Mouse (Mus musculus) monocyte, adult 2 months (primary cell): Measurements from ENCODE around the gene Vdac1.
"Not testable (repeated sequence)": the region's sequence is repeated elsewhere in the genome, so short reads cannot be mapped to it uniquely, and the experiment has no call there.

Experiments
- DNase-seq, 2 experiments: peaks; one replicate each; pipeline ENCODE4 v3.0.0; 2022; ENCODE audit warnings: low spot score in 2 of 2, low read depth in 1 of 2

Gene Vdac1

DNA sequence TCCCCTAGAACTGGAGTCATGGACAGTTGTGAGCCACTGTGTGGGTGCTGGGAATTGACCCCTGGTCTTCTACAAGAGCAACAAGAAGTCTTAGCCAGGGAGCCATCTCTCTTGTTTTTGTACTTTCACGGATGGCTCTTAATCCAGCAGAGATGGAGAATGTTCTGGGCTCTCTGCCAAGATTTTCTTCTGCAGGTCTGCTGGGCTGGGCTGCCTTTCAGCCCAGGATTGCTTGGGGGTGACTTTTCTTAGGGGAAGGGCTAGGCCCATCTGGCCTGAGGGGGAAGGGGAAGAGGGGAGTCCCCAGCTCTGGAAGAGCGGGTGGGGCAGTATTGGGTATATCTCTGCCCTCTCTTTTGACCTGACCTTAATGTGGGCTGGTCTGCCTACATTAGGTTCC lies 9.9 kb downstream of the Vdac1 start:
- no peak for DNase-seq

DNA sequence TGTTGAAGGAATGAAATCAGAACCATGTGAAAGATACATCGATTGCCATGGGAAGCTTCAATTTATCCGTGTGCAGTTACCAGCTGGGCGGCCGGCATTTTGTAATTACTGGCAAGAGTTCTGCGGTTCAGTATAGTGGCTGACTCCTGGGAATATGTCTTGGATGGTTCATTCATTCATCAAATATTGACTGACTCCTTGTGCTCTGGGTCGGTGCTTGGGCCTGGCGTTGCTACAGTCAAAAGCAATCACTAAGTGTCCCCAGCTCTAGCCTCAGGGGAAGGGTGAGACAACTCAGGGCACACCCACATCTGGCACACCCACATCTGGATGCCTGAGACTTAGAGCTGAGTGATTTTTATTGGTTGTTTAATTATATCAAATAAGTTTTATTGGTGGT lies 13.2 kb downstream of the Vdac1 start:
- DNase-seq = no peak

DNA sequence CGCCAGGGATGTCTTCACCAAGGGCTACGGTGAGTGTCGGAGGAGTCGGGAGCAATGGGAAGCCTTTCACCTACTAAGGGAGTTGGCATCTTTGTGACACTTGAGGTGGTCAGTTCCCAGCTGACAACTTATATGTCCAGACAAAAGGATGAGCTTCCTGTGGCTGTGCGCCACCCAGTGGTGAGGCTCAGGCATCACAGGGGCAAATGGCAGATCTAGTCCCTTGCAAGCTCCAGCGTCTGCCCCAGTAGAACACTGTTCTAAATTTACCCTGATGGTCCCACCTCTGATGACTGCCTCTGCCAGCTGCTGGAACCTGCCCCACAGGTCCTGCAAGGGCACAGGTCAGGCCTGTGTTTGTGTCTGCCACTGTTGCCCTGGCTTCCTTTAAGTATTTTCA lies 13.7 kb downstream of the Vdac1 start:
- peak in 1 of 2 experiments; percentile 31 for DNase-seq

DNA sequence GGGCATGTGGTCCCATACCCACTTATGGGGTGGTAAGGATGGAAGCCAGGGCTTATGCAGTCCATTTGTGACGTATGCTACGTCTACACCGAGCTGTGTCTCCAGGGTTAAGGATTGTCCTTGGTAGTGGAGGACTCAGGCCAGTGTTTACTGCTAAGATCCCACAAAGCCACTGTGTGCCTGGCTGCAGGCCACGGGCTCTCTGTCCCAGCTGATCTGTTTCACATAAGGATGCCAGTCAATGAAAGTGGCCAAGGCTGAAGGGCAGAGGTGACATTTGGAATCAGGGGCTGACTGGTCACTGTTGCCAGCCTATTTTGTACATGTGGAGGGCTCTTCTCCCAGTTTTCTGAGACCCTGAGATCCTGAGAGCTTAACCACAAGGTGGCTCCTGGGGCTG lies 16.9 kb downstream of the Vdac1 start:
- no peak for DNase-seq

DNA sequence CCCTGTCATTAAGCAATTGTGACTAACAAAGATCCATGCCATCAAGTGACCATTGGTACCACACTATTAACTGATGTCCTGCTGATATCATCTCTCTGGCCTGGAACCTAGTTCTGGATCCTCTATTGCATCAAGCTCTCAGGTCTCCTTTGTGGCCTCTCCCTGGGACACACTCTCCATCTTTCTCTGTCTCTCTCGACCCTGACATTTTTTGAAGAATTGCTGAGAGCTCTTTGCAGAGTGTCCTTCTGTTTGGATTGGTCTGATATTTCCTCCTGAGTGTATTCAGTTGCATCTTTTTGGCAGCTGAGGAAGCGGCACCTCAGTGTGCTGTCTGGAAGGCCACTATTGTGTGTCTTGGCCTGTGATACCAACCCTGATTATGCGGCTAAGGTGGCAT lies 18.6 kb downstream of the Vdac1 start:
- no peak for DNase-seq

DNA sequence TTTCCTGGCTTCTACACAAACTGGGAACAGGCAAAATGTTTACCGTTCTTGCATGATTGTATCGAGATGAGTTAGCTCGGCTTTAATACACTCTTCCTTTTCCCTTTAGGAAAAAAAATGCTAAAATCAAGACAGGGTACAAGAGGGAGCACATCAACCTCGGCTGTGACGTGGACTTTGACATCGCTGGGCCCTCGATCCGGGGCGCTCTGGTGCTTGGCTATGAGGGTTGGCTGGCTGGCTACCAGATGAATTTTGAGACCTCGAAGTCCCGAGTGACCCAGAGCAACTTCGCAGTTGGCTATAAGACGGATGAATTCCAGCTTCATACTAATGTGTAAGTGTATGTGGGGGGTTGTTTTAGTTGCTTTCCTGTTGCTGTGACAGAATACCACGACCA lies 23.1 kb downstream of the Vdac1 start:
- DNase-seq = no peak

DNA sequence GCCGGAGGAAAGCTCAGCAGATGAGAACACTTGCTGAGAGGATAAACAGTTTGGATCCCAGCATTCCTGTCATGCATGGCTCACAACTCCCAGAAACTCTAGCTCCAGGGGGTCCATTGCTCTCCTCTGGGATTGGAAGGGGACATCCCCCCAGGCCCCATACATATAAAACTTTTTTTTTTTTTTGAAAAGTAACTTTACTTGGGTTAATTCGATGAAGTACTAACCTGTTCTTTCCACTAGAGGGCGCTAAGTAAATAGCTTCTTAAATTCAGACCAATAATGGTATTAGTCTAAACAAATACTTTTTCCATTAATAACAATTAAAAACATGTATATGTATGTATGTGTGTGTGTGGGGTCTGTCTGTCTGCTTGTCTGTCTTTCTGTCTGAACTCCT lies 24.0 kb downstream of the Vdac1 start:
- DNase-seq = no peak

DNA sequence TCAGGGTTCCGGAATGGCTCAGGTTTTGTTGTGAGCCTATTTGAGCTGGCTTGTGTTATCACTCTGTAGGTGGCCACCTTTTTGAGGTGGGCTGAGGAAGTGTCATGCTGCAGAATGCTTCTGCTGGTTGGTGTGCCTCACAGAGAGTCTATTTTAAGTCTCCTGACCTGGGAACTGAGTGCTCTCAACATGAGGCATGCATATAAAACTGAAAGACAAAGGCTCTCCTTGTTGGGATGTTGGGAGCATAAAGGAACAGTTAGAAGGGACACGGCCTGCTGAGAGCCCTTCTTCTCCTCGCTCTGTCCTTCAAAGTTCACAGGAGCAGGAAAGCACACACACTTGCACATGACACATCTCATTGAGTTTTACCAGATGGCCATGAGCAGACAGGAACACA lies 26.2 kb downstream of the Vdac1 start:
- DNase-seq = no peak

DNA sequence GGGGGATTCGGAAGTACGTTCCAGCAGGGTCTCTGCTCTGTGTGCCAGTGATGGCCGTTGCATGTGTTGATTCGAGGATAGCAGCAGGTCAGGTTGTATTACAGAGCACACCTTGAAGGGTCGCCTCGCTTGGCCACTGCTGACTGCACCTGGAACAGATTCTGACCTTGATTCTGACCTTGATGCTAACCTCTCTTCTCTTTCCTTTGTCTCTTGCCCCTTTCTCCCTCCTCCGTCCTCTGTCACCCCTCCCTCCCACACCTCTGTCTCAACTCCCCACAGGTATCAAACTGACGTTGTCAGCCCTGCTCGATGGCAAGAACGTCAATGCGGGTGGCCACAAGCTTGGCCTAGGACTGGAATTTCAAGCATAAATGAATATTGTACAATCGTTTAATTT lies 27.5 kb downstream of the Vdac1 start:
- no peak for DNase-seq

DNA sequence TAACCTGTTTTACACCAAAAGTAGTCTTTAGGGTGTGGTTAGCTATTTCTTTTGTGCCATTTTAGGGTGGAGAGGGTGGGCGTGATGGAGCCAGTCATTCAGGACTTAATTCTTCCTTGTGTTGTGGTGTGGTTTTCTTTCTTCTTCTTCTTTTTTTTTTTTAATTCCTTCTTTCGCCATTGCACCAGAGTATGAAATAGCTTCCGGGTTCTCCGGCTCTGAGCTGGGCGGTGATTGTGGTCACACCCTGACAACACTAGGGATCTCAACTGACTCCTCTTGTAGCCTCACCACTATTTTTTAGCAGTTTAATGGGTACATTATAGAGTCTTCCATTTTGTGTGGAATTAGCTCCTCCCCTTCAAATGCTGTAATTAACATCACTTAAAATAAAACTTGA lies 28.3 kb downstream of the Vdac1 start:
- DNase-seq = not testable (repeated sequence)

DNA sequence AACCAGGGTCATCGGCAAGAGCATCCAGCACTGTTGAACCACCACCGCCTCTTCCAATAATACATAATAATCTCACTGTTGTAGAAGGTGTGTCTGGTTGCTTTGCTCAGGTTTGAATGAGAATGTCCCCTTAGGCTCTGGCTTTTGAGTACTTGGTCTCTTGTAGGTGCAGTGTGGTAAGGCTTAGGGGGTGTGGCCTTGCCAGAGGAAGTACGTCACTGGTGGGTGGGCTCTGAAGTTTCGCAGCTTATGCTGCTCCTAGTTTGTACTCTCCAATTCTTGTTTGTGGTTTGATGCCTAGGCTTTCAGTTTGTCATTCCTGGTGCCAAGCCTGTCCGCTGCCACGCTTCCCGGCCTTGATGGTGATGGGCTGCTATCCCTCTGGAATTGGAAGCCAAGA lies 29.3 kb downstream of the Vdac1 start:
- no peak for DNase-seq

DNA sequence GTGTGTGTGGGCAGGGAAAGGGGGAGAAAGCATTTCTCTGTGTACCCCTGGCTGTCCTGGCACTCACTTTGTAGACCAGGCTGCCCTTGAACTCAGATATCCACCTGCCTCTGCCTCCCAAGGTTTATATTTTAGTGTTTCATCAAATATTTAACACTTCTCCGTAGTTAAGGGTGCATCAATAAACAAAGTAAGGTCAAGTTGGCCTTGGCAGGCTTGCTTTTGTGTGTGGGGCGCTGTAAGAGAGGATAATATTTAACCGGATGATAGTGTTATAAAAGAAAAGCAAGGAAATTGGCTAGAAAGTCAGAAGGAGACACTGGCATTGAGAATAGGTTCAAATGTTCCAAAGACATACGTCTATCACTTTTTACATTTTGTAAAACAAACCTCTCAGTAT lies 33.8 kb downstream of the Vdac1 start:
- DNase-seq = no peak

DNA sequence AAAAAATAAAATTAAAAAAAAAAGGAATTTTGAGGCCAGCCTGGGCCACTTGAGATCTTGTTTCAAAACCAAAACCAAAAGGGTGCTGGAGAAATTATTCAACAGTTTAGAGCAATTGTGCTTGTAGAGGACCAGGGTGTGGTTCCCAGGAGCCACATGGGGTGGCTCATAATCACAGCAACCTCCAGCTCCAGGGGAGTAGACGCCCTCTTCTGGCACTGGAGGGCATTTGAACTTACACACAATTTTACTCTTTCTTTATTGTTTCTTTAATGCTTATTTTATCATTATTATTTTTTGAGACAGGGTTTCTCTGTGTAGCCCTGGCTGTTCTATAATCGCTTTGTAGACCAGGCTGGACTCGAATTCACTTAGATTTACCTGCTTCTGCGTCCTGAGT lies 34.7 kb downstream of the Vdac1 start:
- no peak for DNase-seq

DNA sequence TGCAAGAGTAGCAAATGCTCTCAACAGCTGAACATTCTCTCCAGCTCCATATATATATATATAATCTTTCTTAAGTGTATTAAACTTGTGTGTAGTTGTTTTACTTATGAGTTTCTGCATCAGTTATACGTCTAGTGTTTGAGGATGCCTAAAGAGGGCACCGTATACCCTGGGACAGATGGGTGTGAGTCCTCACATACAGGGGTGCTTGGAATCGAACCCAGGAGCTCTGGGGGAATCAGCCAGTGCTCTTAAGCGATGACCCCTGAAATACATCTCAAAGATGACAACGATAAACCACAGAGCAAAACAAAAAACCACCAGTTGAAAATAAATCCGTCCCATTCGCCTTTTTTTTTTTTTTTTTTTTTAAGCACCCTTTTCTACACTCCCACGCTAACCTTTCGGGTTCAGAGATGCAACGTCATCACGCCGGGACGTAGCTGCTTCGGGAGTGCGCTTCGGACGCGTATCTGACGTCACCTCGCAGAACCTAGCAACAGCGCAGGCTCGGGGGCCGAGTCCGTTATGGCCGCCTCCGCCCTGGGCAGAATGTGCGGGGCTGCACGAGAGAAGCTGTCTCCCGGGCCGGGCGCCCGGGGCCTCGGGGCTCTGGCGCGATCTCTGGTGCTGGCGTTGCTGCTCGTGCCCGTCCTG lies 35.4 kb downstream of the Vdac1 start, which contains the start of gene 9530068E07Rik:
9530068E07Rik (plus strand) TSS at position 489 of the 657 bp plus-strand sequence.
- DNase-seq = peak; percentile 58 to 87

DNA sequence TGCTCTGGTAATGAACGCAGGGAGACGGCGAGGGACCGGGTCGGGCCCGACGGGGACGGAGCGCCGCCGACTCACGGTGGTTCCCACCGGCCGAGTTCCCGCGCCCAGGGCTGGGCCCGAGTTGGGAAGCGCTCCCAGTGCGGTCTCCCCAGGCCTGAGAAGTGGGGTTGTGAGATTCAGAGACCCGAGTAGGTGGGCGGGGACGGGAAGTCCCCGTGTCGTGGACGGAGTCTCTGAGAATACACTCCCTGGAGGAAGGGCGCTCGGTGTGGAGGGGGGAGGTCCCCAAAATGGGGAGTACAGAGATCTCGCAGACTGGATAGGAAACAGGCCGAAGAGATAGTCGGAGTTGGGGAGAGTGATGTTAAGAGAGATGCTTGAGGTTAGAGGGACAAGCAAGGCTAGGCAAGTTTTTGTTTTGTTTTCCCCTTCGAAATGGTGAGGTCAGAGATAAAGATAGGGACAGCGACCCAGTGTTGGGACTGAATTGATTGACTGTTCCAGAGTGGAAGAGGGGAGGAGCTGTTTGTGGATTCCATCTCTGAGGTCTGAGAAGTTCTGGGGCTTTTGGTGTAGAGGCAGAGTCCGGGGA lies 36.0 kb downstream of the Vdac1 start:
- no peak for DNase-seq

DNA sequence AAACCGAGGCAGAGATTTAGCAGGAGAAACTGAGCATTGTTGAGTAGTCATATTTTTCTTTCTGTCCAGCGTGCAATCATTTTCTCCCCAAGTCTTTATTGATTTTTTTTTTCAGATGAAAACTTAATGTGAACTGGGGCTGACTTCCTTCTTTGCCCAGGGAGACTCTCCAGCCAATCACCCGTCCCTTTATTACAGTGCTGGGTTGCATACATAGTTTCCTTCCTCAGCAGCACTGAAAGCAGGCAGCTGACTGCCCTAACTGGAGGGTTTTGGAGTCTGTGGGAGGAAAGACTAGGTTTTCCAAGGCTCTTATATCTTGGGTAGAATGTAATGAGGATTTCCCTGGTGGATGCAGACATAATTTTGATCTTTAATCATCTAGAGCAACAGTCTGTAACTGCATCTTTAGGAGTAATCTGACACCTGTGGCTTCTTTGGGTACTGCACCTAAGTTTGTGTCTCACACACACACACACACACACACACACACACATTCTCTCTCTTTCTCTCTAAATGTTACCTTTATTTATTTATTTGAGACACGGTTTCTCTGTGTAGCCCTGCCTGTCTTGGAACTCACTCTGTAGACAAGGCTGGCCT lies 36.8 kb downstream of the Vdac1 start:
- peak in 1 of 2 experiments; percentile 11 for DNase-seq

DNA sequence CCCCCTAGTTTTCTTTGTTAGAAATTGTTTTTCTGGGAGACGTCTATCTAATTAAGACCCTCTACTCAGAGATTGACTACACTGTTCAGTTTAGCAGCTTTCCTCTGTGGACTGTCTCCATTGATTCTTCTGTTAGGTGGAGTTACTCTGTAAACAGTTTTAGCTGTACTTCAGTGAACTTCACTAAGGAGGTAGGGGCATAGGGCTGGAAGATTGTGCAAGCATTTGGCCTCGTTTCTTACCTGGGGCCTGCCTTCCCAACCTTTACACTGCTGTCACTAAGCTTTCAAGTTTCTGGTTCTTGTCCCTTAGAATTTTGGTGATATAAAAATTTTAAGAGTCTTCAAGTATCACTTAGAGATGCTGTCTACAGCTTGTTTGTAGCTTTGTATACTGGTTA lies 40.8 kb downstream of the Vdac1 start:
- no peak for DNase-seq

DNA sequence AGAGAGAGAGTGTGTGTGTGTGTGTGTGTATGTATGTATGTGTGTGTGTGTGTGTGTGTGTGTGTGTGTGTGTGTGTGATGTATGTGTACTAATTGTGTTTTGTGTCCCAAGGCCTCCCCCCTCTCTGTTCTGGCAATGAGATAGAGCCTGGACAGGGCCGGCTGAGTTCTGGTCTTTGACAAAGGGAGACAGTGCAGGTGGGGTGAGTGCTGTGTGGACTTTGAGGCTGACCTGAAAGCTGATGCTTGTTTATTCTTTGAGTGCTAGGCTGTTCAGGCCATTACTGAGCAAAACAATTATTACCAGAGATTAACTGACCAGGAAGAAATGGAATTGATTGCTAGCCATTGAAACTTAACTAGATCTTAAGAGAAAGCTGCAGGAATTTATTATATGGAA lies 41.9 kb downstream of the Vdac1 start:
- DNase-seq = no peak

DNA sequence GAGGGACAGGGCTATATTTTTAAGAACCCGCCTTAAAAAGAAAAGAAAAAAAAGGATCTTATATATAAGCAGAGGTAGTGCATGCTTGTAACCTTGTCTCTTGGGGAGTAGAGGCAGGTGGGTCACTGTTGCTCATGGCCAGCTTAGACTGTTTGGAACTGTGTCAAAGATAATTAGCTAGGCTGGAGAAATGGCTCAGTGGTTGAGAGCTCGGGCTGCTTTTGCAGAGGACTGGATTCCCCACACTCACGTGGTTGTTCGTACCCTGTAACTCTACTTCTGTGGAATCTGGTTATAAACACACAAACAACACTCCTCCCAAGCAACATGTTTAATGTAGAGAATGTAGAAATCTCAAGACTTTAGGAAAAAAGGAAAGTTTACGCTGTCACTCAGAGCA lies 43.5 kb downstream of the Vdac1 start:
- no peak for DNase-seq

DNA sequence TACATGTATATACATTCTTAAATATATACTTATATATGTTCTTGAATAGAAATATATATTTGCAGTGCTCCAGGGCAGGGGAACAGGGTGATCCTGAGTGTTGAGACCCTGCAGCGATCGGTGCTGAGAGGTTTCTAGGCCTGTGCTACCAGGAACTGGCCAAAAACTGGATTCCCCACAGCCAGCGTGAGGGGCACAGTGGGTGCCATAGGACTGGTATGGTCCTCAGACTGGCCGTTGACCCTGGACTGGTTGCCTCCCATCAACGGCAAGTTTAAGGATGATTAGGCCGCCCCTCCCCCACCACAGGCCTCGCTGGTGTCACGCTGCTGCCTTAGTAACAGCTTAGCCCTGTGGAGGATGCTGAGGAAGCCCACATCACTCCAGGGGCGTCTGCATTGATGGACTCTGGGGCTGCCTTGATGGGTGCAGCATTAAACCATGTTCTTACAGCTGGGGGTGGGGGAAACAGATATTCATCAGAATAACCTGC lies 44.6 kb downstream of the Vdac1 start:
- DNase-seq = no peak

DNA sequence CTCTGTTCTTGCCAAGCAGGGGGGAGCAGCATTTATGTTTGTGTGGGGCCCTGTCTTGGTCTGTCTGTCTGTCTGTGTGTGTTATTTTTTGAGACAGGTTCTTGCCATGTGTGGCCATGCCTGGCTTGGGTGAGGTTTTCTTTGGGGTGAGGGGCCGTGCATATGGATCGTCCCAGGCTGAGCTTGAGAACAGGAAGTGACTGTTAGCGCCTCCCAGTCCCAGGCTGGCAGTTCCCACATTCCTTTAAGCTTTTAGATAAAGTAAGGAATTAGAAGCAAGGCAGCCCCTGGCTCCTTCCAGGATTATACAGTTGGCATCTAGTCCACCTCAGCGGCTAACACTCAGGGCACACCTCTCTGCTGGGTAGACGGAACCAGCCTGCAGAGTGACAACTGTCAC lies 48.7 kb downstream of the Vdac1 start:
- DNase-seq = no peak

DNA sequence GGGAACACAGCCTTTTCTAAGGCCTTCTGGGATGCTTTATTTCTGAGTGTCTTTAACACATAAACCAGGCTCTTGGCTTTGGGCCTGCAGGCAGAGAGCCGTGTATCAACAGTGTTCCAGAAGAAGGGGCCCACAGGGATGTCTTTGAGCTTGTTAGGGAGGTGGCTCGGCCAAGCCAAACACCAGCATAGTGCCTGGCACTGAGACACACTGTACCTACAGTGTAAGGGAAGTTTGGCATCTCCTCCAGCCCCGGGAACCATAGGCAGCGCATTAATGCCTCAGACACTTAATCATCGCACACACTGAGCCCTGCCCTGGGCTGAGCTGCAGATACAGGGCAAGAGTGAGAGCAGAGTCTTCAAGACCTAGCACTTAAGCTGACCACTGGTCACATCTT lies 57.7 kb downstream of the Vdac1 start:
- DNase-seq = no peak

DNA sequence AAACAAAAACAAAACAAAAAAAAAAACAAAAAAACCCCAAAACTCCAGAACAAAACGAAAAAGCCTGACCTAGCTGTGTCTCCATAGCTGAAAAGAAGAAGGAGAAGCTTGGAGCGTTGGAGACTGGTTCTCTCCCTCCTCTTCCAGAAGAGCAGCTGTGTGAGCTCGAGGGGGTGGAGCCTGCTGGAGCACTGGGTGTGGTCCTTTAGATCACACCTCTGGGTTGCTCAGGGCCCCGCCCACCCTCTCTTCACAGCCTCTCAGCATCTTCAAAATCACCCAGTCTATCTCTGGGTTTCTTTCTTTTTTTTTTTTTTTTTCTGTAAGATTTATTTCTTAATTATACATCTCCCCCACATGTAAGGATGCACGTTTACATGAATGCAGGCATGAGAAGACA lies 58.6 kb downstream of the Vdac1 start:
- no peak for DNase-seq
